Mouse (Mus musculus) inflammation-experienced regulatory T-cells, adult 6 months (primary cell): ENCODE measurements around the gene Hoxa4. TPM values are rescaled to one million over a fixed set of nuclear protein-coding genes. Genes with fewer than 3 reads are reported as not detected.

Source experiments
- ATAC-seq: one replicate; pipeline ENCODE4 v1.8.0; 2017
- polyA plus RNA-seq, 3 experiments: library from polyadenylated mRNA; unstranded; fragments of 100-300 nt; shearing (Covaris generic); gene quantifications; one replicate each; pipeline ENCODE4 v1.2.1; 2017

Gene Hoxa4
- polyA plus RNA-seq, result not detected

DNA sequence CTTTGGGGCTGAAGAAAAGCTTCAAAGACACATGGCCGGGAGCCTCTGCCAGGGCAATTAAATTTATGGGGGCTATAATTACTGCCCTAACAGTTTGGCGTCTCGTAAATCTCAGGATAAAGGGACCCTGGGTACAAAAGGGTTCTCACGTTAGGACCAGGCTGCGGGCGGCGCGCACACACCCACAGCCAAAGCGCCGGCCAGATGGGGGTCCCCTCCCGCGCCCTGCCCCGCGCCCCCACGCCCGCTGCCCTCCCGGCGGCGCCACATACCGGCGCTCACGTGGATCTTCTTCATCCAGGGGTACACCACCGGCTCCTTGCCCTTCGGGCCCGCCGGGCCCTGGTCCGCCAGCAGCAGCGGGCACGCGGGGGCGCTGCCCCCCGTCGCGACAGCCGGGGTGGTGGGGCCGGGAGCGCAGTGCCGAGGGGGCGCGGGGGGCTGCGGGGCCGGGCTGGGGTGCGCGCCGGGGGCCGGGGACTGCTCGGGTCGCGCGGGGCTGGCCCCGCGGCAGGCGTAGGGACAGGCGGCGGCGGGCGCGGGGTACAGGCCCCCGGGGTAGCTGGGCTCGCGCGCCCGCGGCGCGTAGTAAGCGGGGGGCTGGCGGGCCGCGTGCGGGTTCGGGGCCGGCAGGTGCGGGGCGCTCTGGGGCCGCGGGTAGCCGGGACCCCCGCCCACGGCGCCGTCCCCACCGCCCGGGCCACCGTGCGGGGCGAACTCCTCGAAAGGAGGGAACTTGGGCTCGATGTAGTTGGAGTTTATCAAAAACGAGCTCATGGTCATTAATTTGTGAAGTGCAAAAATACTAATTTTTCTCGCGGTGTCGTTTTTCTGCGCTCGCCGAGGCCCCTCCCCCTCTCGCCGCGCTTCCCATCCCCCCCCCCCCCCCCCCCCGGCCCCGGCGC, at the start of gene Hoxa4:
Gene Hoxa4, minus strand, starts transcription at position 848 of the 905 bp plus-strand sequence.
- no peak for ATAC-seq

DNA sequence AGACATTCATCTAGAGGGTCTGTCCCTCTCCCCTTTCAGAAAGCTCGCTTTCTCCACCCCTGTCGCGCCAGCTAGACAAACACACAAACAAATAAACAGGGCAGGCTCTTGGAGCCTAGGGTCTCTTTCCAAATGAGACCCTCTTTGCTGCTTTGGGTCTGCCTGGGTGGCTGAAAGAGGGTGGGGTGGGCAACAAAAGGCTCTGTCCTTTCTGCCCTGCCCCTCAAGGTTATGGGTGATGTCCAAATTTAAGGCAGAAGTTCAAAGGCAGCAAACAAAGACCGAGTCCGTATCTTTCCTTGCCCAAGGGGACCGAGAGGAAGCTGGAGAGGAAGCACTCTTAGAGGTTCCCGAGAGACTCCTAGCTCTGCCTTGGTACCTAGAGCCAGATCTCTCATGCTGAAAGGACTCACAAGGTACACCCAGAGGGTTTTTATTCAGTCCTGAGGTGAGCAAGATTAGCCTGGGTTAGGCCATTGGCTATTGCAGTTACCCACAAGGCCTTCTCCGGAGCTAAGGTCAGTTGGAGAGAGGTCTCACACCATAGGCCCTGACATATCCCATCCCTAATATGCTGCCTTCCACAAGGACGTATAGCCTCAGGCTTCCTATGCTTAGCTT, 49.6 kb upstream of the Hoxa4 start:
- ATAC-seq, result no peak

DNA sequence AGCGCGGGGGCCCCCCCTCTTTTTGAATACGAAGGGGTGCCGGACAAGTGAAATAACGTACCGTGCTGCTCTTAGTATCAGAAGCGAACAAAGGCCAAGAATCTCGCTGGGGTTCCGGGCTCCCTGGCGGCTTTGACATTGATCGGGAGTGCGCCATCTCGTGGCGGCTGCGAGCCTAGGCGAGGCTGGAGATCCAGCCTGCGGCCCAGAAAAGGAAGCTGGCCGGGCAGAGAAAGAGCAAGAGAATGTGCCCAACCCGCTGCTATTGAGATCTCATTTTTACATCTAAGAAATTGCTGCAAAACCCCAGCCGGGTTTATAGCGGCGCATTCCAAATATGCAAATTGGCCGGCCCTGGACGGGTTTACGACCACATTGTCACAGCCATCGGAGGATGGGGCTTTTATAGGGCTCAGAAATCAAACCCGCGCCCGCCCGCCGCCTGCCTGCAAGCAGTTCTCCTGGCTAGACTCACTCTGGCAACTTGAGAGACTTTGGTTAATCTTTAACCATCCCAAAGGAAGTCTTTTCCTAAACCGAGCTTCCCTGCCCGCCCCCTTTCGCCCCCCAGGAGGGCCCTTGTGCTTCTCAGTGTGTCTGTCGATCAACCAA, 48.9 kb upstream of the Hoxa4 start, which contains the start of gene Hoxa10:
Gene Hoxa10, minus strand, starts transcription at position 466 of the 612 bp plus-strand sequence.
- peak; percentile 79 for ATAC-seq

DNA sequence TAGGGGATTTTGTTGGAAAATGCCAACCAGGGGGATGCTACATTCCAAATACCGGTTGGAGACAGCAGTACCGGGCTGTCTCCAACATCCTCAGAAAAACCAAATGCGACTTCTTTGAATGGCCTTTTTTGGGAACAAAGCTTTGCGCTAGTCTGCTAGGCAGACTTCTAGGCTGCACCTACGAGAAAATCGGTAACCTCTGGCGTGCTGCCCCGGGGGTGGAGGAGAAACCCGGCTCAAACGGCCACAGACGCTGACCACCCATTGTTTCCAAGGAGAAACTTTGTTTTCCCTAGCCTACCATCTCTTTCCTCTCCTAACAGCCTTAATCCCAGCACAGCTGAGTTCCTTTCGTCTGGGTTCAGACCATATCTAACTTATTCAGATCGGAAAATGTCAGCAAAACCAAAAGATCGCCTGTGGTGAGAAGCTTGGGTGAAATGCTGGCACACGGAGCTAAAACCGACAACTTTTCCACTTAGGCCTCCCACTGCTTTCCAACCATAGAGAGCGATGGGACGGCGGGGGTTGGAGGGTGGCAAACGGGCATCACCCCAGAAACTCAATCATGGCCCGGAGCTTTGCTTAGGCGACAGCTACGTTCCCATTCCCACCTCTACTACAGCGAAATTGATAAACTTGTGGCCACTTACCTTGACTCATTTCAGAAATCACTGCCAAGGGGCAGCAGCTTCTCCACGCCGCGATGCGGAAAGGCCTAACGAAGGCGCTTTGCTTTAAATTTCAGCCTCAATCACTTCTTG, 48.3 kb upstream of the Hoxa4 start:
- no peak for ATAC-seq

DNA sequence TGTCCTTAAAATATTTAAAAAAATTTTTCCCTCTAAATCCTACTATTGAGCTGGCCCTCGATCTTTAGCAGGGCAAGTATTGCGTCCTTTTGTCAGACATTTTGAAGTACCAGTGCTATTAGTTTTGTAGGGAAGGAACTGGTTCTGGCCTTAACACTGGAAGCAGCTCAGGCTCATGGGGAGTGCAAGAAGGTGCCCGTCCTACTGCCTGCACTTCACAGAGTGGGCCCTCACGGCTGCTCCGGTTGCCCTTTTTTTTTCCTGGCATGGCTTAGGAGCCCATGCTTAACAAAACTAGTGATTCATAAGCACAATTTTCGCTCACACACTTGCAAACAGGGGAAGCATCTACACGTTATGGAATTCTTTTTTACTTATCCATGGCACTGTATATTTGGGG, 47.4 kb upstream of the Hoxa4 start:
- no peak for ATAC-seq

DNA sequence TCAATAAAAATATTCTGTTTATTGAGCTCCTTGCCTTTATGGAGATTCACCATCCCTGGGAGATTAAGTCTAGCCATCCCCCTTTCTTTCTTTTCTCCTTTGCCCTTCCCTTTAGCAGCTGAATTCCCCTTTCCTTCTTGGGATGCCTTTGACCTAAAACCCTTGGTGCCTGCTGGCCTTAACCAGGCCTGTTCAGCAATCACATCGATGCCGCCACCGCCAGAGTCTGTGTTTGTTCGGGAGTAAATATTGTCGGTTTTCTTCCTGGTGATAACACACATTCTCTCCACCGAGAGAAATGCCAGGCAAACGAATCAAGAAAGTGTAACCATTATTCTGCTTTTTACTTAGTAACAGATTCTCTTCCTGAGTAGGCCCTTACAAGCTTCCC, 46.6 kb upstream of the Hoxa4 start:
- no peak for ATAC-seq

DNA sequence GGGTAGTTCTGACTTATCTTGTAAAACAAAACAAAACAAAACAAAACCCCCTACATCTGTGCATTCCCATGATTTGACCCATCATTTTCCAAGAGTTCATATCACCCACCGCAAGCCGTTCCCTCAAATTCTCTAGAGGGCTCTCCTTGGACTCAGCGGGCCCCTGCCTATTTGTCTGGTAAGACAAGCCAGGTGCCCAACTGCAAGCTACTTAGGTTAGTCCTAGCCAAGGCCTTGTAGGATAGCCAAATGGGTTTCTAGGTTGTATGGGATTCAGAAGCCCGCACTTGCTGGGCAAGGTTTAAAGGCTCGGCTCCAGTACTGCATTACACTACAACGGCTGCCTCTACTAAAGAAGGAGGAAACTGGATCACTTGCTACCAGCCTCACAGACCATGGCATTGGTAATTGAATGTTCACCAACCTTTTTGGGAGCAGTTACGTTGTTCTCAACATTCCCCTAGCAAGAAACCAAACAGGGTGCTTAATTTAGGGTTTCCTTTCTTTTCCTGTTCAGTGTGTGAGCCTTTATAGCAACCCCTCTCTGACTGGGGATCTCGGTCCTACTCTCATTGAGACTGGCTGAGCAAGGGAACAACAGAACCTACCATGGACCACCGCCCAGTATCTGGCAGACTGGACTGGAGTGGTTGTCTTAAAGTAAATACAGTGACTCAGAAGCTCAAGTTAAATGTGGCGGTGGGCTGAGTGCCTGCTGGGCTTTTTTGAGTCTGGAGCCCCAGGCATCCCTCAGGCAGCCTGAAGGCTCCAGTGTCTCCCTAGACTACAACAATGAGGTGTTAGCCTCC, 46.0 kb upstream of the Hoxa4 start:
- ATAC-seq, result no peak

DNA sequence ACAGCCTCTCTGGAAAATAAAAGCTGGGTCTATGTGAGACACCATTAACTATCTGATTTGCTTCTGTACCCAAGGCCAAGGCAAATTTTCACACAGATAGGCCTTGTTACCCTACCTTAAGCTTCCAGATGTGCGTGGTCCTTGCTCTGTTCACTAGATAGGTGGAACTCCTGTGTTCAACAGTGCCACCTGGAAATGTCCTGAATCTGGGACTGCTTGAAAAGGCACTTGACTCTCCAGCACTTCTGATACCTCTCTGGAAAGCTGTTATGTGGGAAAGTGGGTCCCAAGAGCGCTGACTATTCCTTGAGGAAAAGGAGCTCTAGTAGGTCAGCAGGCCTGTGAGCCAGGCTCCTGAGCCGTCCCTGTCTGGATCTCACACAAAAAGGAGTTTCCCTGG, 45.3 kb upstream of the Hoxa4 start:
- no peak for ATAC-seq

DNA sequence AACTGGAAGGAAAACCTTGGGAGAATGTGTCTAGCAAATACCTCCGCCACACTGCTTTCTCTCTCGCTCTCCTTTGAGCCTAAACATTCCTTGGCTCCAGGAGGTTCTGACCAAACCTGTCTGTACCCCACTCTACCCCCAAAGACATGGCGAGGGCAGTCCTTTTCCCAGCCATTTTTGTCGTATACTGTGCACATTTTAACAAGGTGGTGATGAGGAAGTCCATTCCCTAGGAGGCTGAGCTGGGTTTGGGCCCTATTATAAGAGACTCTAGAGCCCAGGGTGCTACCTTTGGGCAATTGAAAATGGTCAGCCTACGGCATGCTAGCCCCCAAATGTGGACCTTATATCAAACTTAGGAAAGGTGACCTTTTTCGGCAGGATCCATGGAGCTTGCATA, 44.3 kb upstream of the Hoxa4 start:
- no peak for ATAC-seq

DNA sequence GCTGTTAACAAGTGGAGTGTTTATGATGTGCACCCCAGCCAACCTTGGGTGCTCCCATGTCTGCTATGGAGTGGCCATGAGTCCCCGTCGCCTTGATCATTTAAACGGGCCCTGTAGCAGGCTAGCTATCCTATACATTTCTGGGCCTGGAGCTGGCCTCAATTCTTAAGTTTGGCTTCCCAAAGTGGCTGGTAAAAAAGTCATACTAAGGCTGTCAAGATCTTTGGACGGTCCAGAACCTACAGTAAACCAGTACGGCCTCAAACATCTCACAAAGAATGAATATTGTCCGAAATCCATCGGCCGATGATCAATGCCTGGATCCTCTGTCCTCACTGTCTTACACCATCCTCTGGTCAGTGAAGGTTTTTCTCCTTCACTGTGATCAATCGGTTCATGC, 43.7 kb upstream of the Hoxa4 start:
- ATAC-seq, result no peak

DNA sequence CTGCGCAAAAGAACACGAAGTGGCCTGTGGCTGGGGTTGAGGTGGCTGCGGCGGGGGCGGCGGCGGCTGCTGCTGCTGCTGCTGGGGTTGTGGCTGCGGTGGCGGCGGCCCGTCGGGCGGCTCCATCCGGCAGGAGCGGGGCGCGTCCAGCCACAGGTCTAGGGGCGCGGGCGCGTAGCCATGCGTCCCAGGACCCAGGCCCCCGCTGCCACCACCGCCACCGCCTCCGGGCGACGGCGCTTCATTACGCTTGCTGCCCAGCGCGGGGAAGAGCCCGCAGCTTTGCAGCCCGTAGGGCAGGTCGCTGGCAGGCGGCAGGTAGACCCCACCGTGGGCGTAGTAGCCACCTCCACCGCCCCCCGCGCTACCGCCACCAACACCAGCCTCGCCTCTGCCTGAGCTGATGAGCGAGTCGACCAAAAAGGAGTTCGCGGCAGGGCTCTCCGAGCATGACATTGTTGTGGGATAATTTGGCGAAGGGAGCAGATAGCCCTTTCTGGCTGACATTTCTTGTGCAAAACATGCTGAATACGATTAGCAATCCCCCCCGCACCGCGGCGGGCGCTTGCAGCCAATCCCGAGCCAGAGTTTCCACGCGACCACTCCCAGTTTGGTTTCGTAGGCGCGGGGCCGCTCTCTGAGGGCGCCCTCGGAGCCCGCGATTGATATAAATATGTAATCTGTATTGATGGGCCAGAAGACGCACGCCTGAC, 43.0 kb upstream of the Hoxa4 start:
- no peak for ATAC-seq

DNA sequence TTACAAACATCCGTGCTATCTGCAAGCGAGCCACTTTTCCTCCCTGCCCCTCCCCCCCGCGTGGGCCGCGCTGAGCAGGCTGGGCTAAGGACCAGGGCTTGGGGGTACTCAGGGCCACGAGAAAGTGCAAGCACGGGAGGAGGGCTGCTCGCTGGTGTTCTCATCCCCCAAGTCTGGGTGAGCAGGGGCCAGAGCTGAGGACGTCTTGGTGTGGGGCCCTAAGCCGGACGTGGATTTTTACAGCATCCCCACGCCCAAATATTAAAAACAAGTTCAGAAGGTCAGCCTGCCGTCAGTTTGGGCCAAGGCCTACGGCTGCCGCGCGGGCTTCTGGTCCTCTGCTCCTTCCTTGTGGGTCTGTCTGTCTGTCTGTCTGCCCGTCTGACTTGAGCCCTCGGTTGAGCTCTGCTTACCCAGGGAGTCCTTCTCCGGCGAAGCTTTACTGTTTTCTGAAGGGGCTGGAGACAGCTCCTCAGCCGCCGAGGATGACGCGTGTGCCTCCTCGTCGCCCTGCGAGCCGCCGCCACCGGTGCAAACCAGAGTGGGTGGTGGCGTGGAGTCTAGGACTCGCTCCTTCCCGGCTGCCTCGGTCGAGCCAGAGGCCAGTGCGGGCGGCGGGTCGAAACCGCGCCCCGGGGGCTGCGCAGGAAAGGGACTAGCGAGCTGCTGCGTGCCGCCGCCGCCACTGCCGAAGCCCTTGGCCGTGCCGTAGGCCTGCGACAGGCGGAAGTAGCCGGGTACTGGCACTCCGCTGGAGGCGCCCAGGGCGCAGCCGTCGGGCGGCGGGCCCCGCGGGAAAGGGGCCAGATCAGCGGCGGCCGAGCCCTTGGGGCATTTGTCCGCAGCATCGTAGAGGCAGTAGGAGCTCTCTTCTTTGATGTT, 42.2 kb upstream of the Hoxa4 start:
- no peak for ATAC-seq

DNA sequence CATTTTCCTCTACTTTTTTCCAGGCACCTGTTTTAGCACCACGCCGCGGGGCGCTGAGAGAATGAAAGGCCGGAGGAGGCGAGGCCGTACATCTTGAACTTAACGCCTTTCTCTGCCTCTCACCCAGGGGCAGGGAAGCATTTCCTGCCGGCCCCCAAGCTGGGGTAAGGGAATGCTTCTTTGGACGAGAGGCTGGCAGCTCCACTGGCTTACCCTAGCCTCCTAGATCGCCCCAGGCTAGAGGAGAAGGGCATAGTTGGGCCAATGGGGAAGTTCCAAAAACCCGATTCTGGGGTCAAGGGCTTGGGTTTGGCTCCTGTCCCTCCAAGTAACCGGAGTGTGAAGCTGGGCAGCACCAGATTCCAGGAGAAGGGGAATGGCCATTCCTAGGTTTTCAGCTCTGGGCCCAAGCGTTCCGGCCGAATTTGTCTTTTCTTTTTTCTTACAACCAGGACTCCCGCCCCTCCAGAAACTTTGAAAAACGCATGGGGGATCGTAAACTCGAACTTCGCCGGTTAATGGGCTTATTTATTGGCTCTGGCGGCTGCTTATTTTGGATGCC, 41.5 kb upstream of the Hoxa4 start:
- no peak for ATAC-seq

DNA sequence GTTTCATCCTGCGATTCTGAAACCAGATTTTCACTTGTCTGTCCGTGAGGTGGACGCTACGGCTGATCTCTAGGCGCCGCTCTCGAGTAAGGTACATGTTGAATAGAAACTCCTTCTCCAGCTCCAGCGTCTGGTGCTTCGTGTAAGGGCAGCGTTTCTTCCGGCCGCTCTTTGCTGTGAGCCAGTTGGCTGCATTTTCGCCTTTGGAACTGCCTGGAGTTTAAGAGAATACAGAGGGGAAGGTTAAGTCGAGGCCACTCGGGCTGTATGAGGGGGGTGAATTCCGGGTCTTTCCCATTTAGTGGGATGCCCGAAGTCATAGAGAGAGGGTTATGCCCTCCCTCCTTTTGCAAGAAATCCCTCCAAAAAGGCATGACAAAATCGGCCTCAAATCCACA, 41.0 kb upstream of the Hoxa4 start:
- ATAC-seq, result no peak

DNA sequence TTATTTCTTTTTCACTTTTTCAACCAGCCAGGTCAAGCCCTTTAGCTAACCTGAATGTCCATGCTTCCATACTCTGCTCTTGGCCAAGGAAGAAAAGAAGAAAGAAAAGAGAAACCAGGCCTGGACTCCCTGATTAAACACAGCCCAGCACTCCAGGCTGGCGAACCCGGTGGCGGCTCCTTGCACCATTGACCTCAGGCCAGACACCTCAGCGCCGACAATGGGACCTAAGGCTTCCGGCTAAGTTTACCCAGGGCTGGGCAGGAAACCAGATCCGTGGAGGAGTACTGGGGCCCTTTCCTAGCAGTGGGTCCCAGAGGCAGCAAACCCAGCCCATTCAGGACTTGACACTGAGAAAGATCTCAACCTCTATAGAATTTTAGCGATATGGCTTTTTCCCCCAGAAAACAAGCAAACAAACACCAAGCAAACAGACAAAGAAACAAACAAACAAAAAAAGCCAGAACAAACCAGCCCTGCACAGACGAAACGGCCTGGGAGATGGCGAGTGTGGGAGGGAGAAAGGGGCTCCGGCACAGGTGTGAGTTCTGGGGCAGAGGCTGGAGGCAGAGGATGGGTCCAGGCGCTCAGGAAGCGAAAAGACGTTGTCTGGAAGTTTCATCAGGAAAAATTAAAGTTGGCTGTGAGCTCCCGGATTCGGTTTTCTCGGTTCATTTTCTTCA, 40.5 kb upstream of the Hoxa4 start:
- ATAC-seq, result no peak

DNA sequence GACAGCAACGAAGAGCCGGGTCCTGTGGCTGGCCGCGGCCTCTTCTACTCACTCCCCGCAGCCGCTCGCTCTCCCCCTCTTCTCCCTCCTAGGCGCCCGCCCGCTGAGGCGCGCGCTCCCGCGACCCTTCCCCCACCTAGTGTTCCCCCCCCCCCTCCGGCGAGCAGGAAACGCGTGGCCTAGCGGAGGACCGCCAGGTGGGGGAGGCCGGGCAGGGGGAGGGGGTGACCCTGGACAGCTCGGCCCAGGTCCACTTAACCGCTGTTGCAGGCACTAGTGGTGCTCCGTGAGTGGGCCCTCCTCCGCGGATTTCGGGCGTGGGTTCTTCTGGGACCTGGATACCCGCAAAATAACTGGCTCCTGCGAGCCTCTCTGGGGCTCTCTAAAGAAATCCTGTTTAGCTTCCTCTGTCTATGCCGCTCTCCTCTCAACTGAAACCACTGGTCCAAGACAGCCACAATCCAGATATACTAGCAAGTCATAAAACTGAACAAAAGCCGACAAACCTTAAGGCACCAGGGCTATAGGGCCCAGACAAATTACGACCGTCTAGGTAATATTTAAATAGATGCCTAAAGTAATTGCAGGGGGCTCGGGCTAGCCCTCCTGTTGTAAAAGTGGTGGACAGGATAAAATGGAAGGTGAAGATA, 39.1 kb upstream of the Hoxa4 start, which contains the start of gene Hoxa9:
Gene Hoxa9, minus strand, starts transcription at position 574 of the 650 bp plus-strand sequence.
- no peak for ATAC-seq

DNA sequence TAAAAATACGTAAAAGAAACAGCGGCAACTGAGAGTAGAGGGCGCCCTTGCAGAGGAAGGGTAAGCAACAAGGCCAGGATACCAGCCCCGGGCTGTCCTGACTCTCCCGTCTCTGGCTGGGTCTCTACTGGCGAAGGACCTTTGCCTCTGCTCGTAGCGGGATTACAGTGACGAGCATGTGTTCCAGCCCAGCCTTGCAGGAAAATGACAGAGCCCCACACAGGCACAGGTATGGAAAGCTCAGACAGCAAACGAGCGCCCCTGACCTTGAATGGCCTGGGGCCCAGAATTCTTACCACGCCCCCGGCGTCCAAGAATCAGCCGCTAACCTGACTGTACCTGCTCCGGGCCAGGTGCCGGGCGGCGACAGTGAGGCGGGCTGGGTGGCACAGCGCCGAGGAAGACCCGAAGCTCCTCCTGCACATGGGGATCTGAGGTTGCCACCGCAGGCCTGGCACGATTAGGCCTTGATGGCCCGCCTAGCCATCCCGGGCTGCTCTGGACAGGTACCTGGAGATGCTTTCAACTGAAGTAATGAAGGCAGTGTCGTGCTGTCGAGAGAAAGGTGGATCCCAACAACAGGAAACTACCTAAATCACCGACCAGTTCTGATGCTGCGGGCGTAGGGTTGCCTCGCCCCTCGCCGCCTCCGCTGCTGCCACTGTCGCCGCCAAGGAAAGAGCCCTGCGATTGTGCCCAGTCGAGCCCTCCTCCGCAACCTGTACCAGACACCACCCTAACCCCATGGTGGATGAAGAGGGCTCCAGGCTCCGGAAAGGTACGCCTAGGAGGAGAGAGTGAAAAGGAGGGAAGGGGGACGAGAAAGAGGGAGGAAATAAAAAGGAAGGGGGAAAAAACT, 38.2 kb upstream of the Hoxa4 start:
- peak; percentile 20 for ATAC-seq
